Mouse (Mus musculus): Measurements from ENCODE around the gene Ilk. TPM values are rescaled to one million over a fixed set of nuclear protein-coding genes. Genes with fewer than 3 reads are reported as not detected.

Ilk gene
- polyA plus RNA-seq, 1 experiment from 2014 or later = 264 TPM

DNA sequence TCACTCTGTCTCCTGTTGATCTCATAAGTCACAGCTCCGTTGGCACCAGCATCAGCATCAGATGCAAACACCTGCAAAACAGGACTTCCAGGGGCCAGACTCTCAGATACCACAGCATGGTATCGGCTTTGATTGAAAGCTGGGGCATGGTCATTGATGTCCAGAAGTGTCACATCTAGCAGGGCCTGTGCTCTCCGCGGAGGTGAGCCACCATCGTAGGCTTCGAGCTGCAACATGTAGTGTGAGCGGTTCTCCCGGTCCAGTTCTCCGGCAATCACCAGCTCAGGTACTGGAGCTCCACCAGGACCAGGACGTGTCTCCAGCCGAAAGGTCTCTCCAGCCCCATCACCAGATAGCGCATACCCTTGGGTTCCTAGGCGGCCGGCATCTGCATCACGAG, 35.9 kb downstream of the Ilk start:
- Histone ChIP-seq H3K9ac (ENCODE audit: low read depth, low read length) (no peak overlapping the region), H3K4me3 (ENCODE audit: low read depth, low read length) (no peak overlapping the region), H3K4me2 (replicated peaks; ENCODE audit: low read depth, low read length) (no peak overlapping the region), H3K27me3 (ENCODE audit: control insufficient read depth, insufficient read depth, low read length) (no peaks in the 10 kb centered on the region), H3K4me1 (replicated peaks; ENCODE audit: control insufficient read depth, insufficient read depth, low read length) (peaks cover 7% of the 10 kb centered on the region), H3K27ac (ENCODE audit: low read depth, low read length) (no peak overlapping the region), H3K9me3 (ENCODE audit: control insufficient read depth, low read length) (no peaks in the 10 kb centered on the region), H3K36me3 (ENCODE audit: control insufficient read depth, insufficient read depth, low read length) (peaks cover 8% of the 10 kb centered on the region)
- no peak for DNase-seq (ENCODE audit: low spot score)
- ATAC-seq (ENCODE audit: low FRiP score) = no peak
- 92% methylated on average over 15 of the region's 15 CpGs for WGBS

DNA sequence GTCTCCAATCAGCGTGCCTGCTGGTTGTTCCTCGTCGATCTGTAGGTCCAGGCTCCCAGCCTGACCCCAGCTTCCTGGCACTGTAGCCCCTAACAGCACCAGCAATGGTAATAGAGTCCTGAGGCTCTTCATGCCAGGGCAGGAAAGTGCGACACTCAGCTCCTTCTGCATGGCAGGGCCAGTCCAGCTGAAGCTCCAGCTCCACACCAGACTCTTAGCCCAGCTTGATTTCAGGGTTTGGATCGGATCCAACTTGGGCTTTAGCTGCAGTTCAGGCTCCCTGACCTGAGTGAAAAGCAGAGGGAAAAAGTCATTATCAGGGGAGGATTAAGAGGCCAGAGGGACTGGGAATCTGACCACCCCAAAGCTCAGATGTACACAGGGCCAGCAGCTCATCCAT, 36.6 kb downstream of the Ilk start:
- Histone ChIP-seq H3K4me2 (replicated peaks; ENCODE audit: low read depth, low read length) (no peak overlapping the region), H3K9me3 (ENCODE audit: control insufficient read depth, low read length) (no peaks in the 10 kb centered on the region), H3K9ac (ENCODE audit: low read depth, low read length) (no peak overlapping the region), H3K27ac (ENCODE audit: low read depth, low read length) (no peak overlapping the region), H3K27me3 (ENCODE audit: control insufficient read depth, insufficient read depth, low read length) (no peaks in the 10 kb centered on the region), H3K4me3 (ENCODE audit: low read depth, low read length) (no peak overlapping the region), H3K36me3 (ENCODE audit: control insufficient read depth, insufficient read depth, low read length) (peaks cover 8% of the 10 kb centered on the region), H3K4me1 (replicated peaks; ENCODE audit: control insufficient read depth, insufficient read depth, low read length) (peaks cover 4% of the 10 kb centered on the region)
- no peak for DNase-seq (ENCODE audit: low spot score)
- ATAC-seq (ENCODE audit: low FRiP score) = no peak
- 88% methylated on average over 5 of the region's 5 CpGs for WGBS

DNA sequence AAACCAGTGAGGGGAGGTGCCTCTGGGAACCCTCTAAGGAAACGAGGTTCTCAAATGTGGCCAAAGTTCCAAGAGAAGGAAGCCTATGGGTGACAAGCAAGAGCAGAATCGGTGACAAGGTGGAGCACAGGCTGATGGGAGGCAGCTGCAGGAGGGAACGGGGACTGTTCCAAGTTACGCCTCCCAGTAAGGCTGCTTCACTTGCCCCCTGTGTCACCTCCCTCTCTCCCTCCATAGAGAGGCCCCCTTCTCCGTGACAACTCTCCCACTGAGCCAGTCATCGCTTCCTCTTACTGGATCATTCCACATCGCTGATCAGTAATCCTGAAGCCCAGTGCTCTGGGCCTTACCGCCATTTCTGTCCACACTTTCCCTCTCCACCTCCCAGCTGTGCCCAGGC, 38.3 kb downstream of the Ilk start:
- H3K4me2 ChIP-seq (replicated peaks; ENCODE audit: low read depth, low read length) = no peak overlapping the region
- no peak overlapping the region for H3K4me3 ChIP-seq (ENCODE audit: low read depth, low read length)
- ATAC-seq (ENCODE audit: low FRiP score) (no peak), DNase-seq (ENCODE audit: low spot score) (no peak)
- H3K27ac ChIP-seq (ENCODE audit: low read depth, low read length) = no peak overlapping the region
- H3K9me3 ChIP-seq (ENCODE audit: control insufficient read depth, low read length) = no peaks in the 10 kb centered on the region
- 55% methylated on average over 8 of the region's 8 CpGs for WGBS
- peaks cover 8% of the 10 kb centered on the region for H3K36me3 ChIP-seq (ENCODE audit: control insufficient read depth, insufficient read depth, low read length)
- peaks cover 5% of the 10 kb centered on the region for H3K4me1 ChIP-seq (replicated peaks; ENCODE audit: control insufficient read depth, insufficient read depth, low read length)
- H3K27me3 ChIP-seq (ENCODE audit: control insufficient read depth, insufficient read depth, low read length) = no peaks in the 10 kb centered on the region
- no peak overlapping the region for H3K9ac ChIP-seq (ENCODE audit: low read depth, low read length)

DNA sequence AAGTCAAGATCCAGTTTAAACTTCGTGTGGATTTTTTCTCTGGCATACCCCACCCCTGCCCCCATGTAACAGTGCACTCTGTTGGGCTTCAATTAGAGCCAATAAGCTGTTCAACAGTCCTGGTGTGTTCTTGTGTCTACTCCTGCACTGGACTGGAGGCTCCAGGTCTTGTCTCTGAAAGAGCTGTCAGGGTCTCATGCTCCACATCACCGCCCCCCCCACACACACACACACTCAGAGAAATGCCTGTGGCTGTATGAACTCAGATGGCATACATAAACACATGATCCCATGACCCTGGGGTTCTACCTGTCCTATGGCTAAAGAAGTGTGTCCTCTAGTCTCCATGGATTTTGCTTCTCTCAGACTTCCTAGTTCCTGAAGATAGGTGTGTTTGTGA, 39.6 kb downstream of the Ilk start:
- Histone ChIP-seq H3K27ac (ENCODE audit: low read depth, low read length) (no peak overlapping the region), H3K9me3 (ENCODE audit: control insufficient read depth, low read length) (no peaks in the 10 kb centered on the region), H3K4me2 (replicated peaks; ENCODE audit: low read depth, low read length) (no peak overlapping the region), H3K9ac (ENCODE audit: low read depth, low read length) (no peak overlapping the region), H3K27me3 (ENCODE audit: control insufficient read depth, insufficient read depth, low read length) (no peaks in the 10 kb centered on the region), H3K4me3 (ENCODE audit: low read depth, low read length) (no peak overlapping the region), H3K36me3 (ENCODE audit: control insufficient read depth, insufficient read depth, low read length) (peaks cover 8% of the 10 kb centered on the region), H3K4me1 (replicated peaks; ENCODE audit: control insufficient read depth, insufficient read depth, low read length) (peaks cover 5% of the 10 kb centered on the region)
- DNase-seq (ENCODE audit: low spot score) (no peak), ATAC-seq (ENCODE audit: low FRiP score) (no peak)
- 94% methylated on average over 2 of the region's 2 CpGs for WGBS

DNA sequence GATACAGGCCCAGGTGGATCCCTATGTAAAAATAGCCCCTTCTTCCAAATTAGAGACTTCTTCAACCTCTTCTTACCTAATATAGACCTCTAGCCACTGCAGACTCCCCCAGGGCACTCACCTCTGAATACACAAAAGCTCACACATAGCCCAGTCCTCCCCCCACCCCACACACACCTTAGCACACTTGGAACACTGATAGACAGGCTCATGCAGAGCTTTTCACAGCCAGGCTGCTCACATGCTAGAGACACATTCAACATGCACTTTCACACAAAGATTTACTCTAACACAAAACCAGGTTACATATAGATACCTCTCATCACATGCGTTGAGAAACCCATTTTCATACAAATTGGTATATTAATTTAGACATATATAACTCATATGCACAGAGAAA, 40.9 kb downstream of the Ilk start:
- ATAC-seq (ENCODE audit: low FRiP score) (no peak), DNase-seq (ENCODE audit: low spot score) (no peak)
- Histone ChIP-seq H3K36me3 (ENCODE audit: control insufficient read depth, insufficient read depth, low read length) (peaks cover 7% of the 10 kb centered on the region), H3K4me1 (replicated peaks; ENCODE audit: control insufficient read depth, insufficient read depth, low read length) (peaks cover 5% of the 10 kb centered on the region), H3K27ac (ENCODE audit: low read depth, low read length) (no peak overlapping the region), H3K27me3 (ENCODE audit: control insufficient read depth, insufficient read depth, low read length) (no peaks in the 10 kb centered on the region), H3K9me3 (ENCODE audit: control insufficient read depth, low read length) (no peaks in the 10 kb centered on the region), H3K4me2 (replicated peaks; ENCODE audit: low read depth, low read length) (no peak overlapping the region), H3K9ac (ENCODE audit: low read depth, low read length) (no peak overlapping the region), H3K4me3 (ENCODE audit: low read depth, low read length) (no peak overlapping the region)
- 94% methylated on average over 1 of the region's 1 CpGs for WGBS

DNA sequence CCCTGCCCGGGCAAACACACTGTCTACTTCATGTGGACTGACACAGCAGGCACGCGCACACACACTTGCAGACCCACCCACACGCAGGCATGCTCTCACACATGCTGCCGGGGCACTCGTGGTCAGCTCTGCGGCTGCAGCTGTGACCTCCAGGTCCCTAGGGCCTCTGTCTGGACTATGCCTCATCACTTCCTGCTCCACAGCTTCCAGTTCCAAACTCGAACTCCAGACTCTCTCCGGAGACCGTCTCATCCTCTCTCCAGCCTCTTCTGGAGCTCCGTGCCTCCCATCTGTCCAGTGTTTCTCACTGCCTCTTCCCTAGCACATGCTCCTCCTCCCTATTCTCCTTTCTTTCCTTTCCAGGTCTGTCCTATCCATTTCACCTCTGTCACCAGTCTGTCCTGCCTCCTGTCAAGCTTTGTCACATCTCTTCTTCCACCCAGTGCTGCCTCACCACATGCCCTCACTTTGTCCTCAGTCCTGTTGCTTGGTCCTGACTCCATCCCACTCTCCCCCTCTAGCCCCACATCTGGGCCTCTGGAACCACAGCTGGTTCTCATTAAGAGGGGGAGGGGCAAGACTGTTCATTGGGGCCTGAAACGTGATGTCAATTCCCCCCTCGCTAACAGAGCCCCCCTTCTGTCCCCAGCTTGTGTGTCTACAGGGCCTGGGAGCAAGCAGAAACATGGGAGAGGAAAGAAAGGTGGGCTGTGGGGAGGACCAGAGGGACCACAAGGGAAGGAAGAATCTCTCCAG, 41.6 kb downstream of the Ilk start:
- peaks cover 5% of the 10 kb centered on the region for H3K4me1 ChIP-seq (replicated peaks; ENCODE audit: control insufficient read depth, insufficient read depth, low read length)
- H3K27ac ChIP-seq (ENCODE audit: low read depth, low read length) = peak overlapping the region; percentile 72; the same call in 1 of the 2 replicates
- ATAC-seq (ENCODE audit: low FRiP score) (peak; percentile 59), DNase-seq (ENCODE audit: low spot score) (peak; percentile 71)
- H3K9me3 ChIP-seq (ENCODE audit: control insufficient read depth, low read length) = no peaks in the 10 kb centered on the region
- no peak overlapping the region for H3K9ac ChIP-seq (ENCODE audit: low read depth, low read length)
- H3K27me3 ChIP-seq (ENCODE audit: control insufficient read depth, insufficient read depth, low read length) = no peaks in the 10 kb centered on the region
- peak overlapping the region; percentile 25; the same call in 1 of the 2 replicates for H3K4me2 ChIP-seq (replicated peaks; ENCODE audit: low read depth, low read length)
- H3K4me3 ChIP-seq (ENCODE audit: low read depth, low read length) = no peak overlapping the region; the same call in 1 of the 2 replicates
- 42% methylated on average over 13 of the region's 13 CpGs for WGBS
- H3K36me3 ChIP-seq (ENCODE audit: control insufficient read depth, insufficient read depth, low read length) = peaks cover under 1% of the 10 kb centered on the region

DNA sequence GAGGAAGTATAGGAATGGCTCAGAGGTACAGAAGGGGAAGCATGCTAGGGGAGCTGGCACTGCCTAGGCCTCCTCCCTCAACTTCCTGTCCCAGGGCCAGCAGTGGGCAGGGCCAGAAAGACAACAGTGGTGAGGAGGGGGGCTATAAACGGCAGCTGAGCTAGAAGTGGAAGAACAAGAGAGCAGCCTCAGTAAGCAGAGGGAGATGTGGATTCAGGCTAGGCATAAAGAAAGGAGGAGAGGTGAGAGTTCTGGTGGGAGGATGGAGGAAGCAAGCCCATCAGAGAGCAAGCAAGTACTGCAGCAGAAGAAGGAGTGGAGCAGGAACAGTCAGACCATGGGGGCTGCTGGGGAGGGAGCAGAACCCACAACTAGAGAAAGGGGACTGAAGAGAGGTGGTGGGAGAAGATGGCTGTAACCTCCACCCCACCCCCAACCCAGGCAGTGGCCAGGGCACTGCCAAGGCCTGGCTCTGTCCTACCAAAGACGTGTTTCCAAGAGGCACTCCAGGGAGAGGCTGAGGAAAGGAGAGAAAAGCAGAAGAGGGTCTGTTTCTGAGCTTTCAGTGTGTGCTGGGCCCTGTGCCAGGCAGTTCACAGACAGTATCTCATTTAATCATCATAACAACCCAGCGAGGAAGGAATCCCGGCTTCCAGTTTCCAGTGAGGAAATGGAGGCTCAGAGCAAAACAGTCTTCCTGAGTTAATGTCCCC, 42.3 kb downstream of the Ilk start:
- DNase-seq (ENCODE audit: low spot score) (no peak), ATAC-seq (ENCODE audit: low FRiP score) (peak; percentile 77)
- Histone ChIP-seq H3K27me3 (ENCODE audit: control insufficient read depth, insufficient read depth, low read length) (no peaks in the 10 kb centered on the region), H3K9me3 (ENCODE audit: control insufficient read depth, low read length) (no peaks in the 10 kb centered on the region), H3K36me3 (ENCODE audit: control insufficient read depth, insufficient read depth, low read length) (no peaks in the 10 kb centered on the region), H3K4me3 (ENCODE audit: low read depth, low read length) (no peak overlapping the region), H3K27ac (ENCODE audit: low read depth, low read length) (peak overlapping the region; percentile 72), H3K4me1 (replicated peaks; ENCODE audit: control insufficient read depth, insufficient read depth, low read length) (peaks cover 5% of the 10 kb centered on the region), H3K4me2 (replicated peaks; ENCODE audit: low read depth, low read length) (no peak overlapping the region), H3K9ac (ENCODE audit: low read depth, low read length) (peak overlapping the region; percentile 29; the same call in 1 of the 2 replicates)
- WGBS = 48% methylated on average over 4 of the region's 4 CpGs

DNA sequence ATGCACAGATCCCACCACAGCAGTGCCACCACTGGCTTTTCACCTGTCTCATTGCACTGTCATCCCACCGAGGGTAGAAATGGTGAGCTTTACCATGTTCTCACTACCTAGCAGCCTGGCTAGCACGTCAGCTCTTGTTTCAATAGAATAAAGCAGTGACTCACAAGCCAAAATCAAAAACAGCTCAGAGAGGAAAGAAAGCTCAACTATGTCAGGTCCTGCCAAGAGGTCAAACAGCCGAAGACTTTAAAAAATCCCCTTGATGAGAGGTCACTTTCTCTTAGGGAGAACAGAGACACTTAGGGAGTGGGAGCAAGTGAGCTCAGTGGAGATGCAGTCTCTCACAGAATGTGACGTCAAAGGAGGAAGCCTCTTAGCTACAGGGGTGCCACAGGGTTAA, 47.5 kb downstream of the Ilk start:
- no peaks in the 10 kb centered on the region for H3K27me3 ChIP-seq (ENCODE audit: control insufficient read depth, insufficient read depth, low read length)
- H3K9ac ChIP-seq (ENCODE audit: low read depth, low read length) = no peak overlapping the region
- no peak overlapping the region for H3K4me2 ChIP-seq (replicated peaks; ENCODE audit: low read depth, low read length)
- WGBS = 43% methylated on average over 4 of the region's 4 CpGs
- no peak overlapping the region for H3K27ac ChIP-seq (ENCODE audit: low read depth, low read length)
- peaks cover 3% of the 10 kb centered on the region; the same call in 1 of the 2 replicates for H3K4me1 ChIP-seq (replicated peaks; ENCODE audit: control insufficient read depth, insufficient read depth, low read length)
- DNase-seq (ENCODE audit: low spot score) (no peak), ATAC-seq (ENCODE audit: low FRiP score) (no peak)
- no peak overlapping the region for H3K4me3 ChIP-seq (ENCODE audit: low read depth, low read length)
- no peaks in the 10 kb centered on the region for H3K9me3 ChIP-seq (ENCODE audit: control insufficient read depth, low read length)
- H3K36me3 ChIP-seq (ENCODE audit: control insufficient read depth, insufficient read depth, low read length) = no peaks in the 10 kb centered on the region
